Mouse (Mus musculus): ENCODE measurements at regions not wholly inside any gene's neighbourhood (a gene's known extent, or its start where the extent isn't known, plus 50 kb on each side); places are given as distances from the start of the nearest gene placed in this dataset.
A peak's percentile ranks its signal among the peaks of the same experiment; 100 is the strongest.

DNA sequence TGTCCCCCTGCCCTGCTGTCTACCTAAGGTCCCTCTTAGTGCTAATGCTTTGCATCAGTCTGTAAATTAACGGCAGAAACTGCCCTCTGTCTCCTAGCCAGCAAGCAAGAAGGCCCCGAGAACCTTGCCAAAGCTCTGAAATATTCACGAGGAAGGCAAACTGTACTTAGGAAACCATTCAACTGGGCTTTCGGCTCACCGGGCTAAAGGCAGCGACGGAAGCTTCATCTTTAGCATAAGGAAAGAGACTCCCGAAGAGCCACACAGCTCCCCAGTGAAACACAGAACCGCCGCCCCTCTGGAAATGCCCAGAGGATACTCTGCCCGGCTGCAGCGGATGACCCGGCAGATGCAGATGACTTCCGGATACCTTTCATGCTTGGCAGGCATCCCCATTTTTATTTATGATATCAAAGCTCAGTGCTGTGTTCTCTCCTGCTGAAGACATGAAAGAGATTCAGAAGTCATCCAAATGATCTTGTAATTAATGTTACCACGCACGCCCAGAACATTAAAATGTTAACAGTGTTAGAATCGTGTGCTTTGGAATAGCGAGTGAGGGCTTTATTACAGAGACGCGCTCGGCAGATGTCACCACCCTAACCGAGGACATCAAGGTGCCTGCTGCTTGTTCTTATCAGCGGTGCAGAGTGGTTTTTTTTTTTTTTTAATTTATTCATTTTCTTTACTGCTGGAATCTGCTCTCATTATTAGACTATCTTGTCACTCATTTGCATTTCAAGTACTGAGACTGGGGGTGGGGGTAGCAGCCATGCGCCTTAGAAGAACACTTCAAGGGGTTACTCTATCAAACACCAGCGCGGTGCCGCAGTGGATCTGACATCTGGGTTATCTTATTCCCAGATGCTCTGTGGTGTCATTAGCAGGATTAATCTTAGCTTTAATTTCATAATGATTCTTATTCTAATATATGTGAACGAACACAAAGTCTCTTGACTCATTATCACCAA, 127.2 kb downstream of the Zfp326 start:
- H3K9me3 ChIP-seq: no peaks in the 10 kb centered on the region
- peaks cover 16% of the 10 kb centered on the region for H3K4me1 ChIP-seq
- 0 out of 2 replicates have a peak, but pooled peaks cover 8% of the 10 kb centered on the region for H3K27me3 ChIP-seq (replicated peaks; ENCODE audit: low read depth, poor library complexity, severe bottlenecking)
- no peak overlapping the region for H3K4me3 ChIP-seq
- 68% methylated on average over 28 of the region's 28 CpGs for WGBS
- H3K36me3 ChIP-seq (replicated peaks): no peaks in the 10 kb centered on the region
- no peak overlapping the region for H3K27ac ChIP-seq (replicated peaks)
- DNase-seq (ENCODE audit: low spot score): no peak

DNA sequence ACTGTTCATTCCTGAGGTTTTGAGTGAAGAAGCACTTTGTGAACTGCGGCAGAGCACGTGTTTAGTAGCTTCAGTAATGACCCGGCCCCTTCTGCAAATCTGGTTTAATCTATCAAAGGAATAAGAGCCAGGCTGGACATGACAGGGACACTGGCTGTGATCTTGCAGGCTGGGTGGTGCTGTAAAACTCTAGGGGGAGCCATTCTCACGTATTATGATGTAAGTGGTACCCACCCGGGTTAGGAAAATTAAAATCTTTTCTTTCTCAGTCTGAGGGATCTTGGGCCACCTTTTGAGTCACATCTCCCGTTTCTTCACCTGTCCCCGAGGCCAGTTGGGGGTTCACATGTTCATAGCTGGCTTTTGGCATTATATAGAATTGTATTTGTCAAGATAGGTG, 126.0 kb downstream of the Zfp326 start:
- DNase-seq (ENCODE audit: low spot score): peak; percentile 22
- Histone ChIP-seq H3K4me1 (peaks cover 16% of the 10 kb centered on the region), H3K36me3 (replicated peaks) (no peaks in the 10 kb centered on the region), H3K9me3 (no peaks in the 10 kb centered on the region), H3K27me3 (replicated peaks; ENCODE audit: low read depth, poor library complexity, severe bottlenecking) (0 out of 2 replicates have a peak, but pooled peaks cover 8% of the 10 kb centered on the region), H3K4me3 (no peak overlapping the region), H3K27ac (replicated peaks) (no peak overlapping the region)
- 45% methylated on average over 7 of the region's 7 CpGs for WGBS

DNA sequence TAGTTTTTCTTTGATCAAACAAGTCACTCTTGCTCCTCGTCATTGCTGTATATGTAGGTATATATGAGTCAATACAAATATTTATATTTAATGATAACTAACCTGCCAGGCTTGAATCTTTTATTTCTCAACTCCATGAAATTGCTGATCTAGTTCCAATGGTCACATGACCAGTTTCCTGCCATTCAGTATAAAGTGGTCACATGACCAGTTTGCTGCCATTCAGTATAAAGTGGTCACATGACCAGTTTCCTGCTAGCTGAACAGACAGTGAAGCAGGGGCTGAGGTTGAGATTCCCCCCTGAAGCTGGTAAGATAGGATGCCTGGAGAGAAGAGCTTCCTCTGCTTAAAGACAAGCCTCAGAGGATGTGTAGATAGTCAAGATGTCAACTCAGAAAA, 117.9 kb downstream of the Zfp326 start:
- Histone ChIP-seq H3K27ac (replicated peaks) (no peak overlapping the region), H3K36me3 (replicated peaks) (no peaks in the 10 kb centered on the region), H3K4me1 (no peaks in the 10 kb centered on the region), H3K27me3 (replicated peaks; ENCODE audit: low read depth, poor library complexity, severe bottlenecking) (no peaks in the 10 kb centered on the region), H3K4me3 (no peak overlapping the region), H3K9me3 (no peaks in the 10 kb centered on the region)
- 83% methylated on average over 1 of the region's 1 CpGs for WGBS
- DNase-seq (ENCODE audit: low spot score): no peak

DNA sequence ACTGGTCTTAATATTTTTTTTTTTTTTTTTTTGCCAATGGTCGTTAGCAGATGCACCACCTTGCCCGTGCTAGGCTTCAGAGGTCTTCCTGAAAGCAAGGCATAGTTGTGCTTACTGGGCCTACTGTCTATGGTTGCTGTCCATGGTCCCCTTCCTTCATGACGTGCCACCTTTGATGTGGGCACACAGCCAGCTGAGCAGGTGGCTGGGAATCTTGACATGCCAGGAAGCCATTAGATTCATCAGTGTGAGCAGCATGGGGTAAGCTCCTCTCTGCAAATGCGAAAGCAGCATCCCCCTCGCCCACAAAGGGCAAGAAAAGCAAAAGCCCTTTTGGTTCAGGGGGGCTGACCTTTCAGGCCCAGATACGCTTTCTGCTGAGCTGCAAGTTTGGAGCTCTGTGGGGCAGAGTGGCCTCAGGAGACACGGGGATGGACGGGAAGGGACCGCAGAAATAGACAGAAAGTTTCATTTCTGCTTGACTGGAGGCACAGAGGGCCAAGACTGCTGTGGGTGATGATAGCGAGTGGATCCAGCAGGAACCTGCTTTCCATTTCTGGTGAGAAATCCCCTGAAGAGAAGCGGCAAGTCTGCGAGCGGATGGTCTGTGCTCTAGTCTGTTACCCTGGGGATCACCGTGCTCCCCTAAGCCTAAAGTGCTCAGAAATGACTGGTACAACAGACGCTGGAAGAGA, 116.8 kb downstream of the Zfp326 start:
- no peaks in the 10 kb centered on the region for H3K4me1 ChIP-seq
- no peak overlapping the region for H3K4me3 ChIP-seq
- no peaks in the 10 kb centered on the region for H3K9me3 ChIP-seq
- H3K27me3 ChIP-seq (replicated peaks; ENCODE audit: low read depth, poor library complexity, severe bottlenecking): no peaks in the 10 kb centered on the region
- no peaks in the 10 kb centered on the region for H3K36me3 ChIP-seq (replicated peaks)
- DNase-seq (ENCODE audit: low spot score): no peak
- no peak overlapping the region for H3K27ac ChIP-seq (replicated peaks)
- 72% methylated on average over 15 of the region's 15 CpGs for WGBS

DNA sequence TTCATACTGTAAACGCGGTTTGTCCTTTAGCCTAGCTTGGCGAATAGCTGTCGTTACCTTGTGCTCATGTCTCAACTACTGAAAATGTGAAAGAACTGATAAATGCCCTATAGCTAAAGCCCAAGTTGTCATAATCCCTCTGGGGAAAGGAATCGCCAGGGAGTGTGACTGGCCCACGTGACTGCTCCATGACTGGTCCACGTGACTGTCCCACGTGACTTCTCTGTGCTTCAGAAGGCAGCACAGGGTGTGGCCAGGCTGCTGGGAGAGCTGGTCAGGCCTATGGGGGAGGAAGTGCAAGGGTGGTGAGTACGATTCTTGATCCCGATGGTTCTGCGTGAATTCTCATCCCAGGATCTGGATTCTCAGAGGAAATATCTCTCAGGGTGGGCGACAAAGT, 114.4 kb downstream of the Zfp326 start:
- H3K36me3 ChIP-seq (replicated peaks): no peaks in the 10 kb centered on the region
- H3K27ac ChIP-seq (replicated peaks): no peak overlapping the region
- no peaks in the 10 kb centered on the region for H3K27me3 ChIP-seq (replicated peaks; ENCODE audit: low read depth, poor library complexity, severe bottlenecking)
- H3K4me1 ChIP-seq: no peaks in the 10 kb centered on the region
- no peak for DNase-seq (ENCODE audit: low spot score)
- no peaks in the 10 kb centered on the region for H3K9me3 ChIP-seq
- 87% methylated on average over 12 of the region's 12 CpGs for WGBS
- H3K4me3 ChIP-seq: no peak overlapping the region

DNA sequence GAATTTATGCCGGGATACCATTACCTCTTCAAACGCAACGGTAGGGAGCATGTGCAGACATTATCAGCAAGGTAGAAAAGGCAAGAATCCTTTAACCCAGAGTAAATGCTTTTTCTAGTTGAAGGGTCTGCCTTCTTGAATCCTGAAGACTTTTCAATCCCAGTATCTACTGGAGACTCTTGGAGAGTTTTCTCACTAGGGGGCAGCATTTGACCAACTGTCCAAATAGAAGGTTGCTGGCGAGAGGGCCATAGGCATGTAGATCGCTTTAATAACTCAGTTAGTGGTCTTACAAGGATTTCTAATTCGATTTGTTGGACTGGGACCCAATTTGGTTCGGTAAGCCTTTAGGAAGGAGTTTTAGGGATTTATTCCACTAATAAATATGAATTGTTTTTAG, 110.0 kb downstream of the Zfp326 start:
- peak; percentile 30 for DNase-seq (ENCODE audit: low spot score)
- 0 out of 2 replicates have a peak, but pooled peaks cover 7% of the 10 kb centered on the region for H3K27me3 ChIP-seq (replicated peaks; ENCODE audit: low read depth, poor library complexity, severe bottlenecking)
- H3K4me1 ChIP-seq: no peaks in the 10 kb centered on the region
- WGBS: 43% methylated on average over 7 of the region's 7 CpGs
- H3K4me3 ChIP-seq: no peak overlapping the region
- H3K36me3 ChIP-seq (replicated peaks): no peaks in the 10 kb centered on the region
- H3K27ac ChIP-seq (replicated peaks): no peak overlapping the region
- H3K9me3 ChIP-seq: no peaks in the 10 kb centered on the region

DNA sequence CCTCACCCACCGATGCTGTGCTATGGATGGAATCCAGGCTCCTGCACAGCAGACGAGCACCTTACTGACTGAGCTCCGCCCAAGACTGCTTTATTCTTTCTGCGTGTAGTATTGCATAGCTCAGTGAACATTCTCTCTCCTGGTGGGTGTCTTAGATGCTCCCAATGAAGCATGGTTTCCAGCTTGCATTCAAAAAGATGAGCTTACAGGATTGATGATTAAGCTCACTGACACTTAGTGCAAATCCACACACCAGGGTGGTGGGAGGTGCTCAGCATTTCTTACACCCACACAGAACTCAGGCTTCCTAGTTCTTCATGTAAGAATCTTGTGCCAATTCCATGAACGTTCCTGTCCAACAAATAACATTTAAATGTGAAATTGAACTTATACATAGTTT, 106.8 kb downstream of the Zfp326 start:
- H3K4me1 ChIP-seq: no peaks in the 10 kb centered on the region
- H3K4me3 ChIP-seq: no peak overlapping the region
- no peak for DNase-seq (ENCODE audit: low spot score)
- no peaks in the 10 kb centered on the region for H3K9me3 ChIP-seq
- 0 out of 2 replicates have a peak, but pooled peaks cover 7% of the 10 kb centered on the region for H3K27me3 ChIP-seq (replicated peaks; ENCODE audit: low read depth, poor library complexity, severe bottlenecking)
- WGBS: 74% methylated on average over 5 of the region's 5 CpGs
- H3K36me3 ChIP-seq (replicated peaks): no peaks in the 10 kb centered on the region
- H3K27ac ChIP-seq (replicated peaks): no peak overlapping the region

DNA sequence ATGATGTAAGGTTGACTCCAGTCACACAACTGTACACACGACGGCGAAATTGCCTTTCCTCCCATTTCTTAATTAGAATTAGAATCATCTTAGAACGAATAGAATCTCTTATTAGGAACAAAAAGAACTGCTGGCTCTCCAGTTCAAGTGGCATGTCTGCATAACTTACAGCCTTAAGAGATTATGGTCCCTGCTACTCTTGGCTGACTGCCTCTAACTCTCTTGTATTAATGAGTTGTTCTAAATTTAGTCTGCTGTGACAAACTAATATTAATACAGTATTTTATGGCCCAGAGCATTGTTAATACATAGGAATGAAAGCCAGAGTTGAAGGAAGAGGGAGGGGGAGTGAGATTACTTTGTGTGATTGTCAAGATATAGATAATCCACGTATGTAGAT, 100.4 kb downstream of the Zfp326 start:
- no peak for DNase-seq (ENCODE audit: low spot score)
- no peak overlapping the region for H3K27ac ChIP-seq (replicated peaks)
- 89% methylated on average over 5 of the region's 5 CpGs for WGBS
- H3K4me3 ChIP-seq: no peak overlapping the region
- H3K36me3 ChIP-seq (replicated peaks): no peaks in the 10 kb centered on the region
- H3K4me1 ChIP-seq: peaks cover 15% of the 10 kb centered on the region
- no peaks in the 10 kb centered on the region for H3K9me3 ChIP-seq
- no peaks in the 10 kb centered on the region for H3K27me3 ChIP-seq (replicated peaks; ENCODE audit: low read depth, poor library complexity, severe bottlenecking)

DNA sequence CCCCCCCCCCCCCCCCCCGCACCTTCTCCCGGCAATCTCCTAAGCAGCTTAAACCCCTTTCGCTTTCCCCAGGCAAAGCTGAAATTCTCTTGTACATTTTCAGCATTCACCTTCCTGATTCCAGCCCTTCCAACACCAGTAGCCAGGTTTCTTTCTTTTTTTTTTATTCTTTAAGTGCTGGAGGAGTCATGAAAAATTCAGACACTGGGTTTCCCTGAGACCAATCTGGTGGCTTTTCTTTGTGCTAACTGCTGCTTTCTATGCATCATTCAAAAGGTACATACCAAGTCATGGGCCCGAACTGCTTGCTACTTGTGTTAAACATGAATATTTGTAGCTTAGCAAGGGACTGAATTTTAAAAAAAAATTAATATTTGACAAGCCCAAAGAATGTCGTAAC, 99.7 kb downstream of the Zfp326 start:
- no peaks in the 10 kb centered on the region for H3K9me3 ChIP-seq
- H3K27ac ChIP-seq (replicated peaks): no peak overlapping the region; the same call in 1 of the 2 replicates
- H3K27me3 ChIP-seq (replicated peaks; ENCODE audit: low read depth, poor library complexity, severe bottlenecking): no peaks in the 10 kb centered on the region
- no peaks in the 10 kb centered on the region for H3K36me3 ChIP-seq (replicated peaks)
- peak overlapping the region; percentile 41 for H3K4me3 ChIP-seq
- 74% methylated on average over 4 of the region's 5 CpGs for WGBS
- no peak for DNase-seq (ENCODE audit: low spot score)
- peaks cover 21% of the 10 kb centered on the region for H3K4me1 ChIP-seq

DNA sequence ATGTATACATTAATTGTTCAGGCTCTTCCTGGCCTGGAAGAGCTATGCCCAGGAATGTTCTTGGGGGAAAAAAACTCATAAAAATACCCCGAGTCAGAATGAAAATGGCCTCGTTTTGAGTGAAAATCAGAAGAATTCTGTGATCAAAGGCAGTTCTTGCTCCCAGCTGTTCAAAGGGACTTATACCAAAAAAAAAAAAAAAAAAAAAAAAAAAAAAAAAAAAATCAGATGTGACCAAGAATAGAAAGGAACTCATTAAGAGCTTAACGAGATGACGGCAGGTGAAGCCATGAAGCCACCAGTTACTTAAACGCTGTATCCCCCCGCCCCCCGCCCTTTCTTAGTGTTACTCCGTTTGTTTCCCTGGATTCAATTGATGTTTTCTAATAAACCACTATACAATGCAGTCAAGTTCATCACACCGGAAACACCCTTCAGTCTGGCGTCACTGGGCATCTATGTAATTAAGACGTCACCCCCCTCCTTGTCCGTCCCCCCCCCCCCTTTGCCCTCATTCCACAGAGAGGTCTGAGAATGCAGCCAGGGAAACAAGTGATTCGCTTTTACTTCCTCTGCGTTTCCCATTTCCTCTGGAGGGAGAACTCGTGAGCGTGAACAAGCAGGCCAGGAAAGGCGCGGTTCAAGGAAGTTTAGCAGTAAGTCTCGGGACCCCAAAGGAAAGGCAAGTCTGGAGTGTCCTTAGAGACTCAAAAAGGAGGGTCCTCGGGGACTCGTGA, 99.1 kb downstream of the Zfp326 start:
- H3K4me3 ChIP-seq: peak overlapping the region; percentile 41
- H3K27me3 ChIP-seq (replicated peaks; ENCODE audit: low read depth, poor library complexity, severe bottlenecking): no peaks in the 10 kb centered on the region
- H3K4me1 ChIP-seq: peaks cover 22% of the 10 kb centered on the region
- H3K27ac ChIP-seq (replicated peaks): no peak overlapping the region; the same call in 1 of the 2 replicates
- peak; percentile 49 for DNase-seq (ENCODE audit: low spot score)
- H3K9me3 ChIP-seq: no peaks in the 10 kb centered on the region
- H3K36me3 ChIP-seq (replicated peaks): no peaks in the 10 kb centered on the region
- 47% methylated on average over 21 of the region's 21 CpGs for WGBS

DNA sequence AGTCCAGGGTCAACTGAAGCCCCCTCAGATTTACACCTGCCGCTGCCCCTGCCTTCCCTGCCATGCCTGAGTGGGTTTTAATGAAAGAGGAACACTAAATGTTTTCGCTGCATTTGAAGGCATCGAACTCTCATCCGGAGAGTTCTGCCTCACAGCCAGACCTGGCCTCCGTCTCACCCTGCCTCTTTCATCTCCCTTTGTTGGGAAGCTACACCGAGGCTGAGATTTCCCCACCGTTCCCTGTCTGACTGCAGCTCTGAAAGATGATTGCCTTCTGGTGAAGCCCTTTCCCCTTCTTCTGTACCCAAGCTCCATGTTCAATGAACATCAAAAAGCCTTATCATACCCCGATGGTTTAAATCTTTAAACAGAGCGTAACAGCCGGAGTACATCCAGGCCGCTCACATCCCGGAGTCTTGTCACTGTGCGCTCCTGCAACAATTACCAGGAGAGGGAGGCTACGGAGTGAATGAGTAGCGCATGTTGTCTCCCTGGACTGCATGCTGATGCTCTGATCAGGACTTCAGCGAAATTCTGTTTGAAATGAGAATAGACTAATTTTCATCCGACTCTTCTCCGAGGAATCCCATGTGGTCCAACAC, 98.3 kb downstream of the Zfp326 start:
- H3K4me1 ChIP-seq: peaks cover 24% of the 10 kb centered on the region
- WGBS: 80% methylated on average over 18 of the region's 18 CpGs
- H3K27ac ChIP-seq (replicated peaks): no peak overlapping the region
- no peak overlapping the region for H3K4me3 ChIP-seq
- no peaks in the 10 kb centered on the region for H3K27me3 ChIP-seq (replicated peaks; ENCODE audit: low read depth, poor library complexity, severe bottlenecking)
- no peaks in the 10 kb centered on the region for H3K36me3 ChIP-seq (replicated peaks)
- no peak for DNase-seq (ENCODE audit: low spot score)
- H3K9me3 ChIP-seq: no peaks in the 10 kb centered on the region
